Mouse (Mus musculus) ovary, adult 2 months (tissue): ENCODE measurements around the gene Chml. TPM values are rescaled to one million over a fixed set of nuclear protein-coding genes. Genes with fewer than 3 reads are reported as not detected.

Experiments
- polyA plus RNA-seq: library from polyadenylated mRNA; depleted of rRNA; stranded (reverse); fragments of >200 nt; gene quantifications from 2 replicates; pipeline ENCODE4 v1.2.3, GENCODE M21; 2012; rRNA removed

Gene Chml
- polyA plus RNA-seq, result 37.1 and 79.9 TPM in 2 replicates

DNA sequence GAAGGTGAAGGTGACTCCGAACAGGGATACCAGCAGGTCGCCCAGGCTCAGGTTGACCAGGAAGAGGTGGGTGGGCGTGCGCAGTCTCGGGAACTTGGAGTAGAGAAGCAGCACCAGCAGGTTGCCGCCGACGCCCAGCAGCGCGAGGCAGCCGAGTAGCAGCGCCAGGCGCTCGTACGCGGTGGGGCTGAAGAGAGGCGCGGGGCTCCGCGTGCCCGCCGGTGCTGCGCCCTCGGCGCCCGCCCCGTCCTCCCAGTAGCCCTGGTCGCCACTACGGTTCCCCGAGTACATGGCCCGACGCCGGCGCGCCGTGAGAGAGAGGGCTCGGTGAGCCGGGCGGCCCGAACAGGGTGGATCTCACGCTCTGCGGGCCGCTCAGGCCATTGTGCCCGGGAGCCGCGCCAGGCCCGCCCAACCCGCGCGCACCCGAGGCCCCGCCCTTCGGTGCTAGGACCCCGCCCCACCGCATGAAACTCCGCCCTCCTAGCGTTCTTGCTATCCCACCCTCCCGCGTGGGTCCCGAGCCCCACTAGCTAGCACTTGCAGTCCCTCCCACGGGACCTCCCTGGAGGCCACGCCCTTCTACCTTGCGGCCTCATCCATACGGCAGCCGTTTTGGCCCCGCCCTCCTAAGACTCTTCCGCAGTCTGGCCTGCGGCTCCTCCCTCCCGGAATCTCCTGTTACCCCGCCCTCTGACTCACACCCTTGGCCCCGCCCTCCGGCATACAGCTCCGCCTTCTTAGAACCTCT lies at the start of gene Chml, which contains the start of gene Opn3:
Gene Chml (minus strand): TSS at position 656 of the 751 bp plus-strand sequence.
Gene Opn3 (minus strand): TSS at position 531 of the 751 bp plus-strand sequence.

GRCm38 (mm10) chr1:175698293-175698692 lies 5.6 kb upstream of the Chml start, which contains the start of gene Wdr64:
TSS of gene Wdr64 (plus strand) at chr1:175698593.

Other genes with a start within 250 kb of the Chml start
- 0.73 and 0.93 TPM in 2 replicates for gene Rgs7, start 200.4 kb downstream of the Chml start, polyA plus RNA-seq
- 0.26 and 0.29 TPM in 2 replicates for gene Kmo, start 72.5 kb downstream of the Chml start, polyA plus RNA-seq
- 20.4 and 25.9 TPM in 2 replicates for gene Fh1, start 67.3 kb downstream of the Chml start, polyA plus RNA-seq
- 9.1 and 10.4 TPM in 2 replicates for gene Opn3, start 125 bp downstream of the Chml start, polyA plus RNA-seq
- not detected in 2 replicates for gene Wdr64, start 5.7 kb upstream of the Chml start, polyA plus RNA-seq
- 0.87 and 1.8 TPM in 2 replicates for gene Exo1, start 187.7 kb upstream of the Chml start, polyA plus RNA-seq
- not detected in 2 replicates for gene Gm38100, start 227.4 kb upstream of the Chml start, polyA plus RNA-seq